Mouse (Mus musculus) erythroblast, adult 5-6 weeks (primary cell): ENCODE measurements around the gene C1qtnf9. TPM values are rescaled to one million over a fixed set of nuclear protein-coding genes. Genes with fewer than 3 reads are reported as not detected.

Source experiments
- ATAC-seq: replicated peaks from 2 replicates; pipeline ENCODE4 v1.8.0; 2016; ENCODE audit warnings: moderate number of reproducible peaks, mild to moderate bottlenecking, moderate TSS enrichment, inconsistent platforms; ENCODE audit not compliant: poor library complexity, low FRiP score, severe bottlenecking
- total RNA-seq, 2 experiments: library from RNA; stranded (forward) in 1 of 2; stranded (reverse) in 1 of 2; fragments of 150-400 nt in 1 of 2; fragments of 200-764, 138-1000 nt in 1 of 2; gene quantifications; 2 replicates each; pipeline versions ENCODE4 v1.2.3 to v1.2.4; 2015 to 2017; ENCODE audit warnings: low replicate concordance in 2 of 2

C1qtnf9 gene
- total RNA-seq, 2 experiments from 2014 or later = not detected

- ATAC-seq = no peak
These were observed 11.3 kb downstream of the C1qtnf9 start for GRCm38 (mm10) chr14:60779198-60779597.

GRCm38 (mm10) chr14:60782121-60782656 is 14.3 kb downstream of the C1qtnf9 start:
- ATAC-seq = no peak

- no peak for ATAC-seq
These were observed 15.3 kb downstream of the C1qtnf9 start for GRCm38 (mm10) chr14:60783196-60783595.

GRCm38 (mm10) chr14:60784427-60785315 is 16.7 kb downstream of the C1qtnf9 start, which contains the start of gene Mipep:
Gene Mipep (plus strand): TSS chr14:60784573.
- ATAC-seq = peak; percentile 97

GRCm38 (mm10) chr14:60790103-60790502 is 22.2 kb downstream of the C1qtnf9 start:
- ATAC-seq = peak; percentile 89

- ATAC-seq = no peak
These were observed 28.8 kb downstream of the C1qtnf9 start for GRCm38 (mm10) chr14:60796600-60797322.

- no peak for ATAC-seq
These were observed 29.7 kb downstream of the C1qtnf9 start for GRCm38 (mm10) chr14:60797596-60797995.

- no peak for ATAC-seq
These were observed 30.8 kb downstream of the C1qtnf9 start for GRCm38 (mm10) chr14:60798721-60799120.

- ATAC-seq = 0 out of 2 replicates have a peak, but pooled peaks have one; percentile 53
These were observed 32.1 kb downstream of the C1qtnf9 start for GRCm38 (mm10) chr14:60799762-60800728.

GRCm38 (mm10) chr14:60802026-60802425 is 34.1 kb downstream of the C1qtnf9 start:
- ATAC-seq = no peak

- no peak for ATAC-seq
These were observed 37.0 kb downstream of the C1qtnf9 start for GRCm38 (mm10) chr14:60804978-60805377.

GRCm38 (mm10) chr14:60805871-60806270 is 37.9 kb downstream of the C1qtnf9 start:
- no peak for ATAC-seq

- no peak for ATAC-seq
These were observed 39.0 kb downstream of the C1qtnf9 start for GRCm38 (mm10) chr14:60806891-60807344.

GRCm38 (mm10) chr14:60809881-60810280 is 41.9 kb downstream of the C1qtnf9 start:
- no peak for ATAC-seq

- ATAC-seq = no peak
These were observed 43.6 kb downstream of the C1qtnf9 start for GRCm38 (mm10) chr14:60811547-60811946.

GRCm38 (mm10) chr14:60815098-60815497 is 47.2 kb downstream of the C1qtnf9 start:
- ATAC-seq = no peak

GRCm38 (mm10) chr14:60818045-60818444 is 50.1 kb downstream of the C1qtnf9 start:
- ATAC-seq = no peak

GRCm38 (mm10) chr14:60830096-60830495 is 62.2 kb downstream of the C1qtnf9 start:
- ATAC-seq = no peak
